Mouse (Mus musculus) heart, embryonic 16.5 days (tissue): ENCODE measurements around the gene Pfas. TPM values are rescaled to one million over a fixed set of nuclear protein-coding genes. Genes with fewer than 3 reads are reported as not detected.
"Not testable (repeated sequence)": the region's sequence is repeated elsewhere in the genome, so short reads cannot be mapped to it uniquely, and the experiment has no call there.

ENCODE experiments used
- ATAC-seq: fragments of 200-750 bp; cut with Nextera tagmentation; replicated peaks from 2 replicates; pipeline ENCODE4 v1.8.0; 2017; ENCODE audit warnings: moderate number of reproducible peaks; ENCODE audit not compliant: insufficient read depth, low FRiP score; ENCODE audit errors: extremely low read depth
- H3K27ac ChIP-seq: fragments of 300-500 bp; sonication (generic); 2 replicates; pipeline ENCODE4 v1.5.1; 2014; ENCODE audit warnings: mild to moderate bottlenecking, low read length, control low read depth, moderate library complexity
- H3K27me3 ChIP-seq: fragments of 300-500 bp; sonication (generic); 2 replicates; pipeline ENCODE4 v1.6.1; 2014; ENCODE audit warnings: low read length, mixed read lengths; ENCODE audit not compliant: control insufficient read depth, insufficient read depth
- H3K36me3 ChIP-seq: fragments of 300-500 bp; sonication (generic); 2 replicates; pipeline ENCODE4 v1.6.1; 2014; ENCODE audit not compliant: control insufficient read depth, insufficient read depth
- H3K4me1 ChIP-seq: fragments of 300-500 bp; sonication (generic); 2 replicates; pipeline ENCODE4 v1.6.1; 2014; ENCODE audit warnings: low read length, mixed read lengths; ENCODE audit not compliant: control insufficient read depth, insufficient read depth
- H3K4me2 ChIP-seq: fragments of 300-500 bp; sonication (generic); 2 replicates; pipeline ENCODE4 v1.6.1; 2014; ENCODE audit warnings: low read depth, mild to moderate bottlenecking, control low read depth, low read length
- H3K4me3 ChIP-seq: fragments of 300-500 bp; sonication (generic); 2 replicates; pipeline ENCODE4 v1.5.1; 2014; ENCODE audit warnings: mild to moderate bottlenecking, control low read depth, low read length
- H3K9ac ChIP-seq: fragments of 300-500 bp; sonication (generic); 2 replicates; pipeline ENCODE4 v1.6.1; 2014; ENCODE audit warnings: low read length, control low read depth
- H3K9me3 ChIP-seq: fragments of 300-500 bp; sonication (generic); replicated peaks from 2 replicates; pipeline ENCODE4 v1.6.1; 2016; ENCODE audit warnings: low read length; ENCODE audit not compliant: control insufficient read depth
- WGBS: fragments of 180-500 bp; shearing (Covaris S2); extraction: QIAGEN DNeasy Blood & Tissue Kit; methylation state at CpG from one replicate; pipeline ENCODE4 v1.1.7; 2014; 5-methylcytosine and 5-hydroxymethylcytosine counted together
- polyA plus RNA-seq: library from polyadenylated mRNA; unstranded; fragments of >200 nt; fragmentation: Nextera tagmentation; extraction: Ambion mirVana; gene quantifications from 2 replicates; pipeline ENCODE4 v1.2.1, GENCODE M21; 2015

The Pfas gene
- polyA plus RNA-seq, 1 experiment from 2014 or later, result 19.2 TPM

- H3K4me3 ChIP-seq, result no peak overlapping the region
- no peak overlapping the region for H3K4me2 ChIP-seq
- no peaks in the 10 kb centered on the region for H3K36me3 ChIP-seq
- H3K4me1 ChIP-seq, result peaks cover 5% of the 10 kb centered on the region
- H3K9me3 ChIP-seq, result no peaks in the 10 kb centered on the region
- no peak for ATAC-seq
- no peak overlapping the region for H3K9ac ChIP-seq
- H3K27ac ChIP-seq, result no peak overlapping the region
- H3K27me3 ChIP-seq, result no peaks in the 10 kb centered on the region
- 88% methylated on average over 1 of the region's 1 CpGs for WGBS
Observed at GRCm38 (mm10) chr11:69009508-69009907, 1.2 kb upstream of the Pfas start.

- H3K27me3 ChIP-seq, H3K27ac ChIP-seq, H3K4me2 ChIP-seq, H3K9me3 ChIP-seq, H3K9ac ChIP-seq, H3K36me3 ChIP-seq, H3K4me1 ChIP-seq, H3K4me3 ChIP-seq, ATAC-seq: not testable (repeated sequence)
Observed at GRCm38 (mm10) chr11:69006575-69006974, 1.7 kb downstream of the Pfas start.

GRCm38 (mm10) chr11:69005193-69005592 is 3.1 kb downstream of the Pfas start:
- Histone ChIP-seq H3K4me3 (no peak overlapping the region), H3K9me3 (no peaks in the 10 kb centered on the region), H3K27ac (no peak overlapping the region), H3K4me1 (no peaks in the 10 kb centered on the region), H3K4me2 (no peak overlapping the region), H3K36me3 (peaks cover 21% of the 10 kb centered on the region), H3K9ac (no peak overlapping the region), H3K27me3 (no peaks in the 10 kb centered on the region)
- WGBS, result 77% methylated on average over 7 of the region's 7 CpGs
- no peak for ATAC-seq

GRCm38 (mm10) chr11:69003592-69003991 is 4.7 kb downstream of the Pfas start:
- Histone ChIP-seq H3K36me3 (peaks cover 34% of the 10 kb centered on the region), H3K9ac (no peak overlapping the region), H3K4me1 (no peaks in the 10 kb centered on the region), H3K27me3 (no peaks in the 10 kb centered on the region), H3K4me2 (no peak overlapping the region), H3K4me3 (no peak overlapping the region), H3K27ac (no peak overlapping the region), H3K9me3 (no peaks in the 10 kb centered on the region)
- WGBS, result 42% methylated on average over 4 of the region's 4 CpGs
- ATAC-seq, result no peak

- H3K36me3 ChIP-seq, result peaks cover 42% of the 10 kb centered on the region
- H3K9ac ChIP-seq, H3K4me1 ChIP-seq, H3K4me3 ChIP-seq, ATAC-seq, H3K27ac ChIP-seq, H3K4me2 ChIP-seq, H3K9me3 ChIP-seq, H3K27me3 ChIP-seq: not testable (repeated sequence)
- 90% methylated on average over 4 of the region's 4 CpGs for WGBS
Observed at GRCm38 (mm10) chr11:69002782-69003181, 5.5 kb downstream of the Pfas start.

- 86% methylated on average over 4 of the region's 4 CpGs for WGBS
- no peak overlapping the region for H3K27ac ChIP-seq
- no peak overlapping the region for H3K9ac ChIP-seq
- H3K27me3 ChIP-seq, result no peaks in the 10 kb centered on the region
- peaks cover 80% of the 10 kb centered on the region for H3K36me3 ChIP-seq
- H3K4me2 ChIP-seq, result no peak overlapping the region
- no peaks in the 10 kb centered on the region for H3K9me3 ChIP-seq
- ATAC-seq, result no peak
- H3K4me1 ChIP-seq, result no peaks in the 10 kb centered on the region
- H3K4me3 ChIP-seq, result no peak overlapping the region
Observed at GRCm38 (mm10) chr11:68997080-68997479, 11.2 kb downstream of the Pfas start.

- no peaks in the 10 kb centered on the region for H3K4me1 ChIP-seq
Observed at GRCm38 (mm10) chr11:68994377-68994776, 13.9 kb downstream of the Pfas start.

GRCm38 (mm10) chr11:68993122-68993521 is 15.1 kb downstream of the Pfas start:
- no peak overlapping the region for H3K4me2 ChIP-seq
- no peak overlapping the region for H3K27ac ChIP-seq
- no peaks in the 10 kb centered on the region for H3K4me1 ChIP-seq
- H3K9ac ChIP-seq, result no peak overlapping the region
- 90% methylated on average over 7 of the region's 7 CpGs for WGBS
- H3K36me3 ChIP-seq, result peaks cover 72% of the 10 kb centered on the region
- no peaks in the 10 kb centered on the region for H3K27me3 ChIP-seq
- H3K4me3 ChIP-seq, result no peak overlapping the region
- H3K9me3 ChIP-seq, result no peaks in the 10 kb centered on the region
- no peak for ATAC-seq

More at GRCm38 (mm10) chr11:68994377-68994776, 13.9 kb downstream of the Pfas start:
- no peak overlapping the region for H3K9ac ChIP-seq
- no peak overlapping the region for H3K27ac ChIP-seq
- H3K9me3 ChIP-seq, result no peaks in the 10 kb centered on the region
- H3K36me3 ChIP-seq, result peaks cover 76% of the 10 kb centered on the region
- H3K4me2 ChIP-seq, result no peak overlapping the region
- no peaks in the 10 kb centered on the region for H3K27me3 ChIP-seq
- H3K4me3 ChIP-seq, result no peak overlapping the region
- no peak for ATAC-seq
- WGBS, result 93% methylated on average over 3 of the region's 3 CpGs

- Histone ChIP-seq H3K27ac (no peak overlapping the region), H3K36me3 (peaks cover 43% of the 10 kb centered on the region), H3K27me3 (no peaks in the 10 kb centered on the region), H3K9ac (no peak overlapping the region), H3K4me3 (no peak overlapping the region), H3K4me2 (no peak overlapping the region), H3K9me3 (no peaks in the 10 kb centered on the region), H3K4me1 (no peaks in the 10 kb centered on the region)
- no peak for ATAC-seq
- 82% methylated on average over 17 of the region's 17 CpGs for WGBS
Observed at GRCm38 (mm10) chr11:68988341-68988740, 19.9 kb downstream of the Pfas start.
